Mouse (Mus musculus): ENCODE measurements around the gene Lingo1.

- TF ChIP-seq CTCF (IDR thresholded peaks at IDR 0.05; ENCODE audit: low read depth, low read length) = no peak
- no peak for TF ChIP-seq POLR2A (IDR thresholded peaks at IDR 0.05; ENCODE audit: borderline replicate concordance, low read depth, low read length)
Measured at GRCm38 (mm10) chr9:56803146-56803545, 6.9 kb upstream of the Lingo1 start.

Measured in bone marrow macrophage, adult 2 months (primary cell).